In the genomic region with DNA sequence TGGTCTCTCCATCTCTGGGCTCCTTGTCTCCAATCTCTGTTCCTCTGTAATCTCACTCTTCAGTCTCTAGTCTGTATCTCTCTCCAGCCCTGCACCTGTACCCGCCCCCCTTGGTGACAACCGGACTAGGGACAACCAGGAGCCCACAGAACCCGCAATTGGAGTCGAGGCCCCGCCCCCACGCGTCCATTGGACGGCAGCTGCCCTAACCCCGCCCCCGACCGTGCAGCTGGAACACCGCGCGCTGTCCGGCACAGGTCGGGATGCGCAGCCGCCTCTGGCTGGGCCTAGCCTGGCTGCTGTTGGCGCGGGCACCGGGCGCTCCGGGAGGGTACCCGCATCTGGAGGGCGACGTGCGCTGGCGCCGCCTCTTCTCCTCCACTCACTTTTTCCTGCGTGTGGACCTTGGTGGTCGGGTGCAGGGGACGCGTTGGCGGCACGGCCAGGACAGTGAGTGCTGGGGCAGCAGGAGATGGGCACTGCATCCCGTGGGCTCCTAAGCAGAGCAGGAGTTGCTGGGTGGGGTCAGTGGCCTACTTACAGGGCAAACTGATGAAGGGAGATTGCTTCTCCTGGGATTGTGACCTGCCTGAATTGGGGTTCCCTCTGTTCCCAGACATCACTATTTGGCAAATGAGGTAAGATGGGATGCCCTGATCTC, we compare ENCODE assay signal across 8 mouse cellular contexts. TPM values are rescaled to one million over a fixed set of nuclear protein-coding genes. Genes with fewer than 3 reads are reported as not detected.
DNase-seq lines count a peak whose midpoint lies in the region; ATAC-seq and TF ChIP-seq lines count a peak whose summit lies in the region.

A gene (plus strand): TSS at position 221 of the 661 bp plus-strand sequence.

- H3K4me3 ChIP-seq in forebrain, embryonic 13.5 days, result peak within 1 kb of the TSS; percentile 41
- no peak within 1 kb of the TSS for H3K4me3 ChIP-seq in liver, embryonic 14.5 days (ENCODE audit: insufficient read depth in 1 of 2, low read depth in 2 of 2, low read length in 2 of 2)

- peak; percentile 87 for DNase-seq in R1 (ENCODE audit: low read depth, low spot score)
- DNase-seq in cerebellum, adult 18-20 months, result peak; percentile 88 to 92
- peak; percentile 63 to 70 for DNase-seq in heart, postnatal 14 days
- DNase-seq in kidney, postnatal 25 days, result peak; percentile 91 to 92
- peak in 2 of 3 experiments; percentile 36 to 43 for DNase-seq in liver, embryonic 14.5 days (ENCODE audit: low read depth in 3 of 3, low spot score in 3 of 3)
- peak; percentile 71 for DNase-seq in neural tube, embryonic 10.5 days (ENCODE audit: extremely low spot score, low spot score)
- peak; percentile 83 for DNase-seq in testis, postnatal 14 days (ENCODE audit: low spot score)

- WGBS in forebrain, embryonic 13.5 days, result 1% methylated on average over 36 of the region's 36 CpGs
- 5% methylated on average over 36 of the region's 36 CpGs for WGBS in liver, embryonic 14.5 days (ENCODE audit: insufficient replicate concordance)

- TF ChIP-seq EP300 in liver, embryonic 14.5 days (IDR thresholded peaks at IDR 0.05; ENCODE audit: low read depth), result no peak

- intact Hi-C loops in heart, postnatal 14 days (cut with DNase I), result no loop called here

- peaks cover 42% of the 10 kb centered on the region for H3K36me3 ChIP-seq in forebrain, embryonic 13.5 days (ENCODE audit: poor library complexity, severe bottlenecking)
- H3K36me3 ChIP-seq in liver, embryonic 14.5 days (replicated peaks; ENCODE audit: control insufficient read depth, insufficient read depth, low read depth), result peaks cover 11% of the 10 kb centered on the region

- H3K27ac ChIP-seq in forebrain, embryonic 13.5 days, result no peak within 1 kb of the TSS
- no peak within 1 kb of the TSS for H3K27ac ChIP-seq in liver, embryonic 14.5 days

- TF ChIP-seq CTCF in liver, embryonic 14.5 days (IDR thresholded peaks at IDR 0.05; ENCODE audit: low read depth), result no peak

- peak; percentile 82 for ATAC-seq in forebrain, embryonic 13.5 days
- ATAC-seq in liver, embryonic 14.5 days (ENCODE audit: insufficient read depth), result peak; percentile 77

- no peaks in the 10 kb centered on the region for H3K9me3 ChIP-seq in forebrain, embryonic 13.5 days (replicated peaks)
- no peaks in the 10 kb centered on the region for H3K9me3 ChIP-seq in liver, embryonic 14.5 days (ENCODE audit: control insufficient read depth, low read length)

- H3K9ac ChIP-seq in forebrain, embryonic 13.5 days, result peak within 1 kb of the TSS; percentile 58
- H3K9ac ChIP-seq in liver, embryonic 14.5 days (replicated peaks), result no peak within 1 kb of the TSS

- no peaks in the 10 kb centered on the region for H3K27me3 ChIP-seq in forebrain, embryonic 13.5 days
- no peaks in the 10 kb centered on the region for H3K27me3 ChIP-seq in liver, embryonic 14.5 days (ENCODE audit: control insufficient read depth, insufficient read depth, low read length)

- H3K4me2 ChIP-seq in forebrain, embryonic 13.5 days, result peak within 1 kb of the TSS; percentile 76
- H3K4me2 ChIP-seq in liver, embryonic 14.5 days (ENCODE audit: low read depth), result peak within 1 kb of the TSS; percentile 35

- H3K4me1 ChIP-seq in forebrain, embryonic 13.5 days, result peaks cover 10% of the 10 kb centered on the region
- peaks cover 0 to 2% of the 10 kb centered on the region in 2 experiments; a peak in 1 of 4 replicates for H3K4me1 ChIP-seq in liver, embryonic 14.5 days (replicated peaks; ENCODE audit: control insufficient read depth in 2 of 2, insufficient read depth in 2 of 2, low read length in 1 of 2)

RNA-seq across cellular contexts. Expression of the gene that starts here (rescaled TPM):
- 0.48 and 0.71 TPM in 2 replicates for polyA plus RNA-seq in forebrain, embryonic 13.5 days (2015; fragmentation: Nextera tagmentation; extraction: Ambion mirVana)
- total RNA-seq in heart, postnatal 14 days (2021), result not detected
- polyA plus RNA-seq in liver, embryonic 14.5 days (2012; rRNA removed), result not detected in 2 replicates
- not detected in 2 replicates for polyA plus RNA-seq in liver, embryonic 14.5 days (2014; fragmentation: Nextera tagmentation; extraction: Ambion mirVana)

Comparison
In these comparisons a context has a peak if more than half of its experiments do, and no peak if none do; other contexts are left out.
1. Peak in ATAC-seq, H3K4me3 ChIP-seq, H3K9ac ChIP-seq and H3K4me2 ChIP-seq in forebrain, embryonic 13.5 days; RNA of the gene not detected or under 1 TPM.
2. Peak in DNase-seq in heart, postnatal 14 days; RNA of the gene not detected or under 1 TPM.
3. Peak in DNase-seq, ATAC-seq and H3K4me2 ChIP-seq in liver, embryonic 14.5 days; RNA of the gene not detected or under 1 TPM.
4. DNase-seq: peak in every context shown above with its lines; median percentile 92 in kidney, postnatal 25 days; 90 in cerebellum, adult 18-20 months; 87 in R1; 83 in testis, postnatal 14 days; 71 in neural tube, embryonic 10.5 days; 66 in heart, postnatal 14 days; 40 in liver, embryonic 14.5 days.